Mouse (Mus musculus) urinary bladder, postnatal 14 days (tissue): ENCODE measurements around the gene Pttg1.

Experiments used
- DNase-seq: peaks from one replicate; pipeline ENCODE4 v3.0.0; 2021; ENCODE audit warnings: low spot score

Gene Pttg1

DNA sequence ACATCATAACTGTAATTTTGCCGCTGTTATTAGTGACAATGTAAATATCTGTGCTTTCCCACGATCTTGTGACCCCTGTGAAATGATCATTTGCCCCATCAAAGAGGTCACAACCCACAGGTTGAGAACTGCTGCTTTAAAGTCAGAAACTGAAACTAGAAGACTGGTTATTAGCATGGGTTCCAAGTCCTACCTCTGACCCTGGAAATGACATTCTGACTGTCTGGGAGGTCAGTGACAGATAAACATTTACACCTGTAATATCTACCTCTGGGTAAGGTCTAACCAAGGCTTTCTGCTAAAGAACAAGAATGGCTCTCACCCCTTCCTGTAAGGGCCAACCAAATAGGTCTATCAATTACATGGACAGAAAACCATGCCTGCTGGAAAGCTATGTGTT is 17.2 kb downstream of the Pttg1 start:
- DNase-seq = no peak

DNA sequence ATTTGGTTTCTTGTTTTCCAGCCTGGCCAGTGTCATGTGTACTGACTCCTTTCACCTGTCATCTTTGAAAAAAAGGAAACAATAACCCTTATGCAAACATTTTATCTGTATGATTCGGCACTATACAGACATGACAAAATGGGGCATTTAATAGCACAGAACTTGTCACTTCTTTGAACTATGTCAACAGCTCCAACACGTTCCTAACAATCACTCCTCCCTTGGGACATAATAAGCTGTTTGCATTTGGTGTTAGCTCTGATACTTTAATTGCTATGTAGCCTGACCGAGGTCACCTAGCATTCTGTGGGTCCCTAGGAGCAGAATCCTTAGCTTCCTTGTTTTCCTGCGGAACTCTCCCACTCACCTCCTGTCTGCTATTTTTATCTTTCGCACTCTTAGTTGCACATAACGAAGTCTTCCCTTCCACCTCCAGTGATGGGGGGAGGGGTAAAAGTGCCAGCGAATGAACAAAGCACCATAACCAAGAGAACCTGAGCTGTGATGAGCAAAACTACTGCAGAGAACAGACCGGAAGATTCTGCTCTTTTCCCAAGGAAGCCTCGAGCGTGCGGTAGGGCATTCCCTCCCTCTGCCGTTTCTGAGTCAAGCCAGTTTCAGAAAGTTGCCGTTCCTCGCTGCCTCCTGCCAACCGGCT is 21.8 kb downstream of the Pttg1 start:
- DNase-seq = no peak

DNA sequence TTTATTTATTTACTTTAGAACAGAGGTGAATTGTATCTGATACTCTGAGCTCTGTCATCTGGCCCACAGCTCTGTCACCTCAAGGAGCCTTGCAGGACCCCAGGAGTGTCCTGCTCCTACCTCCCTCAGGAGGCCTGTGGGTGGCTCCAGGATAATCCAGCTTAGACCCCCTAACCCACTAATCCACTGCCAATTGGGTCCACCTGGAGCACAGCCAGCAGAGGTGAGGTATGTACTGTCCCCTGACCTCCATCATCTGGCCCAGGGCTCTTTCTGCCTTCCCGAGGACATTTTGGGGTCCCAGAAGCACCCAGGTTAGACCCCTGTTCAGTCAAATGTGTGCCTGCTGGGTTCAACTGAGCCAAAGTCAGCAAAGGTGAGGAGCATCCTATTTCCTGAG is 25.9 kb downstream of the Pttg1 start:
- DNase-seq = no peak

DNA sequence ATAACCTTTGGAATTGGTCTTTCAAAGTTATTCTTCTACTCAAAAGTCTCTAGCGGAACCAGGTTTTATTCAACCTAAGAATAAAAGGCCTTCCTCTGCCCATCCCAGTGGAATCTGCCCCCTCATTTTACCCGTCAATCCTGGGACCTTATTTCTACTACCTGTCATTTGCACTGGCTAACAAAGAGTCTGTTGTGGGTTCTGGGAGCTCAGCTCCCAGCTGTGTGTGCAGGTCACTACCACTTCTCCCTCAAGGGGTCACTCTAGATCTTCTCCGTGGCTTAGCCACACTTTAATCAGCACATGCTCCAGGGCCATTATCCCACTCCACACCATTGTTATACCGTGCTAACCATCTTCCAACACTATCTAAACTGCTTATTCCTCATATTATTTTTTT is 26.8 kb downstream of the Pttg1 start:
- DNase-seq = no peak

DNA sequence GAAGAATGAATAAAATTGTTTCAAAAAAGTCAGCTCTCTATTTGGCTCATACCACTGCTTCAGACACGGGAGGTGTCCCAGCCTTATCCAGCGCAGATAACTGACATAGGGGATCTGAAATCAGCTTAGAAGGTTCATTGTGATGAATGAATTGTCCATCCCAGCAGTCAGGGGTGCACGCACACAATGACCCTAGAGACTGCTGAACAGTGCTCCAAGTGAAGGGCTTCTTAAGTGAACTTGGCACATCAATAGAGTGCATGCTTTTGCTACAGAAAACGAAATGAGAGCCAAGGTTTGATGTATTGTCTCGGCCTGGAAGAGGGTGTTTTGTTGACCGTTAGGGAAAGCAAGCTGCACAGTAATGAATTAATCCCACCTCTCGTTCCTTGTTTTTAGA is 29.4 kb downstream of the Pttg1 start:
- DNase-seq = no peak

DNA sequence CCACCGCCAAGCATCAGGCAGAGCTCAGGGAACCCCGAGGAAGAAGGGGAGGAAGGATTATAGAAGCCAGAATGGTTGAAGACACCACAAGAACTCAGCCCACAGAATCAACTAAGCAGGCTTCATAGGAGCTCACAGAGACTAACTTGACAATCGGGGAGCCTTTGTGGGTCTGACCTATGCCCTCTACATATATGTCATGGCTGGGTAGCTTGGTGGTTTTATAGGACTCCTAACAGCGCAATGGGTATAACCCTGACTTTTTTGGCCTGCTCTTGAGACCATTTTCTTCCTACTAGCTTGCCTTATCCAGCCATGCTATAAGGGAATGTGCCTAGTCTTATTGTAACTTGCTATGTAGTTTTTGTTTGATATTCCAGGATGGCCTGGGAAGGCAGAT is 29.8 kb downstream of the Pttg1 start:
- no peak for DNase-seq

DNA sequence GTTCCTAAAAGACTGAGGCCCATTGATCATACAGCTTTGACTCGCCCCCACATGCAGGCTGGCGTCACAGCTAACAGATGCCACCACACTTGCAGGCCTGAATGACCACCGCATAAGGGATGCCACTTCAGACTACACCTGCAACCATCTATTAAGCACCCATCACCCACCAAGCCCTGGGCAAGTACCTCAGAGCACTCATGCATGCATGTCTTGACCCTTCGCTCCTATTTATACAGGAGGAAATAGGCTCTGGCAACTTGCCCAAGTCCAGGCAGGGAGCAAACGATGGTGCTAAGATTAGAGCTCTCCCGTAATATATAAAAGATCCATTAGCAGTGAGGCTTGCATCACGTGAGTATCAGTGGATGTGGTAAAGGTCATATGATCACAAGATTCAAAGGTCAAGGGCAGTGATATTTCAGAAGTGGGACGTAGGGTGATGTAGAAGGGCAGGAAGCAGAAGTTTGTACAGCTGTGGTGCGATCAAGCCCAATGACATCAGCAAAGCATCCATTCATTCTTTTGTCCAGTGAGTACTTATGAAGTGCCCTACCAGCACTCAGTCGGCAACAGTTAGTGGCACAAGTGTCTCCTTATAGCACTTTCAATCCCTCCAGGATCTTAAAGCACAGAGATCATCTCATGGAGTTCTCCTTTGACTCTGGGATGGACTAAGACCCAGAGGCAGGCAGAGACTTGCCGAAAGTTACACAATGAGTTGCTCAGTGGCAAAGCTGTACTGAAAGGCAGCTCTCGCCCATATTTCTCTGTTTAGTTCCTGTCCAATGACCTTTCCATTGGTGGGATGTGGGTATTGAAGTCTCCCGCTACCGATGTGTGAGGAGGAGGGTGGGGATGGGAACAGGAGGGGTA is 30.7 kb downstream of the Pttg1 start:
- DNase-seq = peak; percentile 26

DNA sequence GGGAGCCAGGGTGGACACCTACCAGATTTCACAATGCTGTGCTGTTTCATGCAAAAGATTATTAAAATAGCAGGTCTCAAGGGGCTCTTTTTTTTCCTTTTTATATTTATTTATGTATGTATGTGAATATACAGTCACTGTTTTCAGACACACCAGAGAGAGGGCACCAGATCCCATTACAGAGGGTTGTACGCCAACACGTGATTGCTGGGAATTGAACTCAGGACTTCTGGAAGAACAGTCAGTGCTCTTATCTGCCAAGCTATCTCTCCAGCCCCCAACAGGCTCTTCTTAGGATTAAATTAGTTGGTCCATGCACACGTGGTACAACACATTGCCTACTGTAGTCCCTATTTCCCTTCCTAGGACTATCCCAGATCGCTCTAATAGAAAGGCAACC is 32.7 kb downstream of the Pttg1 start:
- no peak for DNase-seq

DNA sequence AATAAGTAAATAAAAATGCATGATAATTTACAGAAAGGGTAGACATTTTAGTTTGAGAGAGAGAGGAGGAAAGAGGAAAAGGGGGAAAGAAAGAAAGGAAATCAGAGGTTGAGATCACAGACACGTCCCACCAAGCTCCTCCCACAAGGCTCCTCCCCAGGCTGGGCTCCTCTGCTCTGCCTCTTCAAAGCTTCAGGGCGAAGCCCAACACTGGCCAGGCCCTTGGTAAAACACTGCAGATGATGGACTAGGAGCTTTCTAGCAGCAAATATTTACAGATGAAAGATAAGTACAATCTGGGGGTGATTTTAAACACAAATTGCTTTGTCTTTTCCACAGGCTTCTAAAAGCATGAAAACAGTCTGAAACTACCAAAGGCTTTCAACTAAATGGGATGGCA is 33.3 kb downstream of the Pttg1 start:
- no peak for DNase-seq

DNA sequence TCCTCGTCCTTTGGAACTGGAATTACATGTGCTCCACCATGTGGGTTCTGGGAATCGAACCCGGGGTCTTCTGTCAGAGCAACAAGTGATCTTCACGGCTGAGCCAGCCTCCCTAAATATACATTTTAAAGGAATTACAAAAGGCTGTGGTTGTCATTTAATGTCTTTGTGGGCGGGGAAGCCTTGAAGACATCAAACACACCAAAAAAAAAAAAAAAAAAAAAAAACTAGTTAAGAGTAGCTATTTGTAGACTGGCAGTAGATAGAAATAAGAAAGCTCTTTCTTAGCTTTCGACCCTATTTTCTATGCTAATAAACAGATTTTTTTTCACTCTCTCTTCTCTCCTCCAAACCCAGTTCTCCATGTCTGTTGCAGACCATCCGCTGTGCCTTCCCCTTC is 36.9 kb downstream of the Pttg1 start:
- DNase-seq = no peak

DNA sequence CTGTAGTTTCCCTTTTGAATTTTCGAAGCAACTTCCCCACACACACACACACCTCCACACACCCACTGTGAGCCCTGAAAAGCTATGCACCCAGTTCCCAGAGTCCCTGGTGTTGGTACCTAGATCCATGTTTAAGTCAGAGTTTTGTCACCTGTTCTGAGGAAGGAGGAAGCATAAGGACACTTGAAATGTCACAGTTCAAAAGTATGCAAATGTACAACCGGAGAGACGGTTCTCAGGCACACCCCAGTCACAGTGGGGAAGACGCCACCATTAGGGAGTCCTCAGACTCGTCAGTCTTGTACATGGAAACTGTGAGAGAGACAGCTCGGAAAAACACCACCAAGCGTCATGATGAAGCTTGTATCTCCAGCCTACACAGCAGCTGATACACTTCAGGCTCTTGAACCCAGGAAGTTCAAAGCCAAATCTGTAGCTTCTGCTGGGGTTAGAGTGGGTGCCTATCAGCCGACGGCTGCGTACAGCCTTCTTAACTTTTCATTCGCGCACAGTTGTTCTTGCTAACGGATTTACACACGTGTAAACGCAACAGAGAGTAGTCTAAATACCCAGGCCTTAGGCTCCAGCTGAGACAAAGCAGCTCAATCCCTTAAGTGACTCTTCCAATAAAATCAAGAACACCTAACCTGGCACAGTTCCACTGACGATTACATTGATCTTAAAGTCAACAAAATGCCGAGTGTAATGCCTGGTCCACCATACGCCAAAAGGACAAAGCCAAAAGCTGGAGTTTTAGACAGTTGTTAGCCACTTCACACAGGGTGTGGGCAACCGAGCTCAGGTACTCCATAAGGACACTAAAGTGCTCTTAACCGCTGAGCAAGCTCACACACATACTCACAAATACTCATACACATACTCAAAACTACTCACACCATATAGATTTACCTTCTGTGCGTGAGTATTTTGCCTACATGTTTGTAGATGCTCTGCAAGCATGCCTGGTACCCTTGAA is 37.6 kb downstream of the Pttg1 start:
- DNase-seq = no peak

DNA sequence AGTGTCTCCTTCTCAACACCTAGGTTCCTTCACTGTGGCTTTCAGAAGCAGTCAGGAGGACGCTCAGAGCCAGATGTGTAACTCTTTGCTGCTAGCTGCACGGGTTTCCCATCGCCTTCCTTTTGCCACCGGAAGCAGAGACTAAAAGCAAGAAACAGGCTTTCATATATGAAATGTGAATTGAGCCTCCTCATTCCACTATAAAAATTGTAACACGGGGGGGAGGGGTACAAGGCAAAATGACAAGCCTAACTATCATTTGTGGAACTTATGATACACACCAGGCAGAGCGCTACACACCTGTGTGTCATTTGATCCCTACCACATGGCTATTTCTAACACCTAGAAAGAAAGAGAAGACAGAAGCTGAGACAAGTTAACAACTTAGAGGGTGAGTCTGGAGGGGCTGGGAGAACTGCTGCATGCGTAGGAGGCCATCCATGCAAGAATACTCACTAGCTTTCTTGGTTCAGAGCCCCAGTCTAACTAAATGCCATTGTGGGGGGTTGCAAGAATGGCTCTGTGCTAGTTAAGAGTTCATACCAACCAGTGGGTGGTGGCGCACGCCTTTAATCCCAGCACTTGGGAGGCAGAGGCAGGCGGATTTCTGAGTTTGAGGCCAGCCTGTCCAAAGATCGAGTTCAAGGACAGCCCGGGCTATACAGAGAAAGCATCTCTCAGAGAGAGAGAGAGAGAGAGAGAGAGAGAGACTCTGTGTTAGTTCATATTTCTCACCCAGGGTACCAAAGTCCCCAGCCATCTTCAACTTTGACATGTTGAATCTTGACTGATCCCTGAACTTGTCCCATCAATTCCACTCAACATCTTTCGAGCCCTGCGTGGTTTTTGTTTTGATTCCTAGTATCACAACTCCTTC is 38.8 kb downstream of the Pttg1 start:
- DNase-seq = no peak

DNA sequence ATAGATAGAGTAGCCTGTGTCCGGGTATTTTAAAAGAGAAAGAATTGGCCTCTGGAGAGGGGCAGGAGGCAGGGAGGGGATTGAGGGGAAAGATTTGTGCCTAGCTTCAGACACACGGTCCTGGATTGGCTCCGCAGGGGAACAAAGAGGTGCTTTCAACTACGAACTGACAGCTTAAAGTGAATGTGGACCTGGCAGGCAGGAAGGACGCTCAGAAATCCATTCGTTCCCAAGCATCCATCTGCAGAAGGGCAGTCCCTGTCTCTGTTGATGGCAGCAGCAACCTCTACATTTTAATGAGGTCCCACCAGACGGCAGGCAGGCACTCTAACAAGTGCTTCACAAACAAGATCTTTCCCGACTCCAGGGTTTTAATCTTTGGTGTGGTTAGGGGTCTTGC is 40.3 kb downstream of the Pttg1 start:
- DNase-seq = no peak

DNA sequence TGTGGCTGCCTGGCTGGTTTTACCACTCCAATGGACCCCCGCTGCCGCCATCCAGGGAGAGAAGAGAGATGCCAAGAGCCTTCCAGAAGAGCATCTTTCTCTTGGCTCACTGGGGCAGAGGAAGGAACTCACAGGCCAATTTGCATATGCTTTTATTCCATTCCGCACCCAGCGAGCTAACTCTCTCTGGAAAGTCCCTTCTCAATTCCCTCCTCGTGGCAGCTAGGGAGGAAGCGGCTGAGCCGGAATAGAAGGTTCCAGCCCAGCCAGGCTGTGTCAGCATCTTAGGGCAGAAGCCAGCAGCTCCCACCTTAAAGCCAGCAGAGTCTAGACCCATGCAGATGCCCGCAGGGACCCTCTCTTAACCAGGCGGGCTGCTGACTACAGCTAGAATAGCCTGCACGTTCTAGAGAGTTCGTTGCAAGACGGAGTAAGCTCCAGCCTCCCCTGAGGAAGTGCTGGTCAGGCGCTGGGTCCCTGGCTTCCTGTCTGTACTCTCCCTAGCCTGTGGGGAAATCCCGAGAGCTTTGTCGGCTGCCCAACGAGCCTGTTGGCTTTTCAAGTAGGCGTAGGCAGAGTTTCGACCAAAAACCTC is 40.9 kb downstream of the Pttg1 start:
- DNase-seq = peak; percentile 42

DNA sequence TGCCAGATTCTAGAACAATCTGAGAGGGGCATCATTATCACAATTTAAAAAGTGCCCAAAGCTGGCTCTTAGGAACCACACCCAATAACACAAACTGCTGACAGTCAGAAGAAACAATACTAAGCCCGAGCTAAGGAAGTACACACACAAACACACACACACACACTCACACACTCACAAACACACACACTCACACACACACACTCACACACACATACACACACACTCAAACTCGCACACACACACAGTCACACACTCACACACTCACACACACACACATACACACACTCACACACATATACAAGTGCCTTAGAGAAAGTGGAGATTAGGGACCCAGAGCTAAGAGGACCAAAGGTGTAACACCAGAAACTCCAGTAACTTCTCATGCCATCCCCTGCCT is 42.5 kb downstream of the Pttg1 start:
- DNase-seq = no peak

DNA sequence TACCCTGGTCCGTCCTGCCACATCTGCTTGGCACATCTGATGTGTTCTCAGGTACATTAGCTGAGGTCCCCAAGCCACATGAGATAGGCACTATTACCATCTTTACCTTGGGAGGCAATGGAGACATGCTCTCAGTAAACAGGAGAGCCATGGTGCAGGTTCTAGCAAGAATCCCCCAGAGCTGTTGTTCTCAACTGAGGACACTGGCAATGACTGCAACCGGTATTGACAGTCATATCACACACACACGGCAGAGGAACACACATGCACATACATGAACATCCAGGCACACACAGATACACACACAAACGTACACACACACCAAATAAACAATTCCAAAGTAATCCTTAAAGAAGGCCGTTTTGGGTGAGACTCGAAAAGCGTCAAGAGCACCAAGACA is 45.1 kb downstream of the Pttg1 start:
- no peak for DNase-seq

DNA sequence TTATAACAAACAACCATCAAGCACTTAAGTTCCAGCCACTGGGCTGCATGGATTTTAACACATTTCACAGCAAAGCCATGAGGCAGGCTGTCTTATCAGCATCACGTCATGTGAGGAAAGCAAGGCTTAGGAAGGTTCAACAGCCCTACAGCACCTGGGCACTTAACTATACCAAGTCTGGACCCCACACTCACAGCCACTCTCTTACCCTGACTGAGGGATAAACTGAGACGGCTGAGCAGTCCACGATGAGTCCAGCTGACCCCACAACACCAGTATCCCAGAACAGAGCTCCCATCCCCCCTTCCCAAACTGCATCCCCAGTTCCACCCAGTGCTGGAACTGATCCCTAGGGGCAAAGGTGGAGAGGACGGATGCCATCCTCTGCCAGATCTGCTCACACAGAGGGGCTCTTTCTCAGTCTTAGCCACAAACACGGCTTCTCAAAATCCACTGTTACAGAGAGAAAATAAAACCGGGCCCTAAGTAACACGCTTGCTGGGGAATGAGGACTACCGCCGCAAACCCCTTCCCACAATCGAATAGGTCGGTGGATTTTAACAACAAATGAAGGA is 46.1 kb downstream of the Pttg1 start:
- no peak for DNase-seq

DNA sequence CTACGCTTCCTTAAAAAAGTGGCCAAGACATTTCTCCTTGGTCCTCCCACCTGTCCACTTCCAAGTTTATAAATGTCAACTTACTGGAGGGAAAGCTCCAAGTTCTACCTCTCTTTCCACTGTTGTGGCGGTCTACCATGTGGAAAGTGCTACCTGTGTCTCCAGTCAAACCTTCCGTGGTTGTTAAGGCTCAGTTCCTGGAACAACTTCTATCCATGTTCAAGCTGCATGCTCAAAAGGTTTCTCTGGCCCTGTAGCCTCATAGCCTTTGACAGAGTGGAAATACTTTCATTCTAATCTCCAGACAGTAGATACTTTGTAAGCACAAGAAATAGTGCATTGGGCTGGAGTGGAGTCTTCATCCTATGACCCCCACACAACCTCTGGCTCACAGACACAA is 46.6 kb downstream of the Pttg1 start:
- no peak for DNase-seq

DNA sequence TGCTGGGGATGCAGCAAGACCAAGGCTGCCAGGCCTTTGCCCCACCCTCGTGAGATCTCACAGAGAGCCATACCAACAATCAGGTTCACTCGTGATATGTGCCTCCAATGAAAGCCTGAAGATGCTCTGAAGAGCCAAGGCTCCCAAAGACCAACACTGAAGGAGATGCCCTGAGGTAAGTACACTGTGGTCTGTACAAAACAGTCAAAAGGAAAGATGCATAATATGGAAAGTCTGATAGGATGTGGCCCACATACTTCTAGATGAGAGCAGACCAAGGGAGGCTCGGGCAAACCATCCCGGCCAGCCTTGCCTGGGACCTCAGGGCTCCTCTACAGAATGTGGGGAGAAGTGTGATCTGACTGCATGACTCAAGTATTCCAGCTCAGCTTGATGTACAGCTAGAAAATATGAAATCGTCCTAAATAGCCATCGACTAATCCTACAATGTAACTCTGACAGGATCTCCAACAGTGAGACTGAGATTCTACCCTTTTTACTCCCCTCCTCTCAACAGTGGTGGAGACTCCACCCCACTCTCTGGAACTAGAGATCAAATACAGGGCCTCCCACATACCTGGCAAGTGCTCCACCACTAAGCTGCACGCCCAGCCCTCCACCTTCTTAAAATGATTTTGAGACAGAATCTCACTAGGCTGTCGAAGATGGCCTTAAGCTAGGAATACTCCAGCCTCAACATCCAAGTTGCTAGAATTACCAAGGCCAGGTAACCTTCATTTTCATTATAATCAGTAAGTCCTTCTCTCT is 48.8 kb downstream of the Pttg1 start:
- no peak for DNase-seq

DNA sequence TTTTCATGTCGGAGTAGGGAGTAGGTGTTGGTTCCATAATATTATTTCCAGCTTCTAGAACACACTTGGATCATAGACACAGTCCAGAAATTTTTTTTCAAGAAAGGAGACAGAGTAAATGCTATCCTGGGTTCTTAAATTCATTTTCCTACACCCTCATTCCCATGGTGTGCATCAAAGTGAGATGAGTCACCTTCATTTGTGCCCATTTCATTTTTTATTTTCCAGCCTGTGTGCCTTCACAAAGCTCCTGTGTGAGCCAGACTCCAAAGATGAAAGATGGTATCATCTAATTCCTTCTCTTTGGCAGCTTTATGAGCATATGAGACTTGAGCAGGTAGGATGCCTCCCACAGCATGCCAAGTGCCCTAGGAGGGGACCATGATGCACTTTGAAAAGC is 49.5 kb downstream of the Pttg1 start:
- no peak for DNase-seq
